Mouse (Mus musculus) retina, adult 2 months (tissue): ENCODE data around the gene Bcl7a.

Experiments used
- DNase-seq: peaks from one replicate; pipeline ENCODE4 v3.0.0-alpha.2; 2012; ENCODE audit warnings: low read depth, low spot score

Gene Bcl7a

GRCm38 (mm10) chr5:123416566-123417518 is 73.2 kb downstream of the Bcl7a start:
- no peak for DNase-seq

- no peak for DNase-seq
These were observed 80.3 kb downstream of the Bcl7a start for GRCm38 (mm10) chr5:123423885-123424284.
